Mouse (Mus musculus): ENCODE measurements around the gene Resf1. TPM values are rescaled to one million over a fixed set of nuclear protein-coding genes. Genes with fewer than 3 reads are reported as not detected.
A peak's percentile ranks its signal among the peaks of the same experiment; 100 is the strongest.
"Not testable (repeated sequence)": the region's sequence is repeated elsewhere in the genome, so short reads cannot be mapped to it uniquely, and the experiment has no call there.

Gene Resf1
- 10 to 100 TPM; 21.8 to 23.1 TPM for total RNA-seq (2021)

DNA sequence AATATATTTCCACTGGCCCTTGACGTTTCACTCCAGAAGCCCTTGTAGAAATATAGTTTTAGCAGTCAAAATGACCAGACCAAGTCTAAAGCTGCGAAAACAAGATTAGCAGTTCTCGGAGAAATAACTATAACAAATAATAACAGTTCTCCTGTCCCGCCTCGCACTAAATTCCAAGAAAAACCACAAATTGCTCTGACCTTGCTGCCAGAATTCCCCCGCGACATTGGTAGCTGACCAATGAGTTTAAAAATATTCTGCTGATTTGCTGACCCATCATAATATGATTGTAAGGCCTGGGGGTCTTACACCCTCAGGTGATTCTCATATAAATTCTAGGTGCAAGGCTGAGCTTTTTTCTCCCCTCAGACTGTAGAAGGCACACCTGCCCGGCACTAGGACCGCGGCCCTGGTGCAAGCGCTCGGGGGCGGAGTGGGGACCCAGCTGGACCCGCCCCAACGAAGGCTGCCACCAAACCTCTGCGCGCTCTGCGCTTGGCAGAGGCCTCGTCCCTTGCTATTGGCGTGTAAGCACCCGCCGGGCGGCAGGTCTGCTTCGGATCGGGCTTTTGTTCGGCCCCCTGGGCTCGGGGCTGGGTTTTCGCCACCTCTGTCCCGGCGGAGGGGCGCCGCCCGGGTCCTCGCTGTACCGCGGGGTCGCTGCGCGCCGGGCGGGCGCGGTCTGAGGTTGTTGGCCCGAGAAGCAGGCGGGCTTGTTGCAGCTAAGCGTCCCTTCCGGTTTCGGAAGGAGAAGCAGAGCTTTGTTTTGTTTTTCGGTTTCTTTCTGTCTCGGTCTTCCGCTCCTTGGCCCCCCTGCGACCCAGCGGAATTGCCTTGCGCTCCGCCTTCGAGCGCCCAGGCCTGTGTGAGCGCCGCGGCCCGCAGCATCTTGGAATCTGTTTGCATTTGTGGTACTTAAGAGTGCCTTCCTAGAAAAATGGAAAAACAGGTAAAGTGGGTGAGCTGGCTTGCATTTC, at the start of gene Resf1:
Gene Resf1 (plus strand): TSS at position 459 of the 977 bp plus-strand sequence.
- intact Hi-C loops (cut with DNase I), result no loop called here
- peak; percentile 93 for DNase-seq

DNA sequence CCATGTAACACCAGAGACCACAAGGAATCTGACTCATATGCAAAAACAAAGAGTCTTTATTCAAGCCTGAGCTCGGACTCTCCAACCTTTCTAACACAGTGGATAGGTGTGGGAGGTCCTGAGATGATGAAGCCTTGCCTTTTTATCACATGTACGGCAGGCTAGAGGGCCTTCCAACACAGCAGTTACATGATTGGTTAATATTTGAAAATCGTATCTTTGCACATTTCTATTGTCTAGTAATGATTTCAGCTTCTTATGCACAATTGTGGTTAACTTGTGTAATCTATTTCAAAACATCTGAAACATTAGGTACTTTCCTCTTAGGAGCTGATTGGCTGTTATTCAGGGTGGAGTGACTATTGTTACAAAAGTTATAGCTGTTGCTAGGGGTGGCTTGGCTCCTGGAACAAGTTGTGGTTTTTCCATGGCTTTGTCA, 48.4 kb upstream of the Resf1 start:
- intact Hi-C loops (cut with DNase I), result no loop called here
- no peak for DNase-seq

DNA sequence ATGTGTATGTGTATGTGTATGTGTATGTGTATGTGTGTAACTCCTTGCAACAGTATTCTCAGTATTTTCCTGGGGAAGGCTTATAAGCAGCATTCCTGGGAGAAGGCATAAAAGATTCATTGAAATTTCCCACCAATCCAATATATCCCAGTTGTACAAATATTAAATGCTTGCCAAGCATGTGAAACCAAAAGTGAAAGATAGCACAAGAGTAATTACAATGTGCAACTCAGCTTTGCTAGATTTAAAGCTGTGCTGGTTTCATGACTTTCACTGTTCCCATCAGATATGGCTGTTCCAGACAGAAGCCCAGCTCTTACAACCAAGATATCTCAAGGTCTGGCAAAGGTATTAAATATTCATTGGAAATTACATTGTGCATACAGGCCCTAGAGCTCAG, 41.3 kb upstream of the Resf1 start:
- no peak for DNase-seq
- intact Hi-C loops (cut with DNase I), result no loop called here

DNA sequence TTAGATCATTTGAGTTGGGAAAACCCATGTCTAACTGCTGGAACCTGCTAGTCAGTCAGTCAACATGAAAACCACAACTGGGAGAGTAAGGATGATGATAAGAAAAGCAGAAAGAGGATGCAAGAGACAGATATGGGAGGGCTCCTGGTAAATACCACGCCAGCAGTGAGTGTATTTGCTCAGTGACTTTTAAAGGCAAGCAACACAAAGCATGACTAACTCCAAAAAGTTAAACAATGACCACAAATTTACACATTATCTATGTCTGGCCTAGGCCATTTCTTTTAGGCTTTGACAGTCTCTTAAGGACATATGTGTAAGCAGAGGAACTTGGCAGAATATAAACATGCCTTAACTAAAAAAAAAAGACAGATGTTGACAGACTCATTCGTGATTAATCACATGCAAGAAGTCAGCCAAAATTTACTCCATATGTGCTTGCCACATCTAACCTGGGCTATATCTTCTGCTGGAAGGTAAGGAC, 30.9 kb upstream of the Resf1 start:
- intact Hi-C loops (cut with DNase I), result no loop called here

DNA sequence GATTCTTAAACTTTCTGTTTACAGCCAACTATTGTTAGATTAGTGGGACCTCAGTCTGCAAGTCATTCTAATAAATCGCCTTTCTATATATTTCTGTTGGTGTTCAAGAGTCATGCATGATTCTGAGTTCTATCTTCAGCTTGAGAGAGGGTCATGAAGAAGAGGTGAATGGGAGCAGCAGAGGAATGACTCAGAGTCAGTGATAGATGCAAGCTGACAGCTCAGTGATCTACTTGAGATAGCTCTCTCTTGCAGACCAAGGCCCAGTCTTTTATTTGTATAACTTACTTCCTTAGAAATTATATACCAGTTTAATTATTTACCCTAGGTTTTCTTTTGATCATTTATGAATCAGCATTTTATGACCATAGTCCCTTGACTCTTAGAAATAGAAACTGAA, 30.3 kb upstream of the Resf1 start:
- no peak for DNase-seq
- intact Hi-C loops (cut with DNase I), result no loop called here

More for the DNA sequence above, 30.9 kb upstream of the Resf1 start:
- no peak for DNase-seq

DNA sequence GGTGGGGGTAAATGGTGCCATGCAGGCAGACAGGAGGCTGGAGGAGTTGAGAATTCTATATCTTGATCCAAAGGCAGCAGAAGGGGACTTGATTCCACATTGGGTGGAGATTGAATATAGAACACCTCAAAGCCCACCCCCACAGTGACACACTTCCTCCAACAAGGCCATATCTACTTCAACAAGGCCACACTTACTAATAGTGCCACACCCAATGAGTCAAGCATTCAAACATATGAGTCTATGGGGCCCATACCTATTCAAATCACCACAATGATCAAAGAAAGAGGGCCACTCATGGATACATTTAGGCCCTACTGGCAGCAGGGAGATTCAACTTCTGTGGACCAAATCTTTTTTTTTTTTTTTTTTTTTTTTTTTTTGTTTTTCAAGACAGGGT, 28.7 kb upstream of the Resf1 start:
- DNase-seq, result no peak
- intact Hi-C loops (cut with DNase I), result no loop called here

DNA sequence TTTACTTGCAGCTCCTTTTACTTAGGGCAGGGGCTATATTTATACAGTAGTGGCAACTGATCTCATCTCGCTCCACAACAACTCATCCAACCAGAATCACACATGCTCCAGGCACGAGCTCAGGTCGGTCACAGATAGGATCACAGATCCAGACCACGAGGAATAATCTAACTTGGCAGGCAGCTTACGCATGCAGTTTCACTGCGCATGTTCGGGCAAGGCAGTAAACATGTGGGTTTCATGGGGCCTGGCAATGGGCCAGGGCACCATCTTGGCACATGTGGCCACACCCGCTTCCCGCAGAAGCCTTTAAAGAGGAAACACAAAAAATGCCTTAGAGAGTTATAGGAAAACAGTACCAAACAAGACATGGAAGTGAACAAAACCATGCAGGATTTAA, 21.0 kb upstream of the Resf1 start:
- intact Hi-C loops (cut with DNase I), result not testable (repeated sequence)

DNA sequence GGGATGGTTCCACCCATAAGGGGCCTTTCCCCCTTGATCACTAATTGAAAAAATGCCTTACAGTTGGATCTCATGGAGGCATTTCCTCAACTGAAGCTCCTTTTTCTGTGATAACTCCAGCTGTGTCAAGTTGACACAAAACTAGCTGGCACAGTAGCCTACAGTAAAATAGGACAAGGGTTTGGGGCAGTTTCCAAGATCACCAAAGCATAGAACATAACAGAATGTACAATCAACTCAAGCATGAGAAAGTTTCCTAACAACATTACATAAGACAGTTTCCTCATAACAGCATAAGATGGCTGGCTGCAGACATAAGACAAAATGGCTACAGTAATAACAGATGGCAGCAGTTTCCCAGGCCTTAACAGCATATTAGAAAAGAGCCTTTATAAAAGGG, 6.0 kb upstream of the Resf1 start:
- DNase-seq; intact Hi-C loops (cut with DNase I): not testable (repeated sequence)

More for the DNA sequence above, 21.0 kb upstream of the Resf1 start:
- DNase-seq, result peak; percentile 50

DNA sequence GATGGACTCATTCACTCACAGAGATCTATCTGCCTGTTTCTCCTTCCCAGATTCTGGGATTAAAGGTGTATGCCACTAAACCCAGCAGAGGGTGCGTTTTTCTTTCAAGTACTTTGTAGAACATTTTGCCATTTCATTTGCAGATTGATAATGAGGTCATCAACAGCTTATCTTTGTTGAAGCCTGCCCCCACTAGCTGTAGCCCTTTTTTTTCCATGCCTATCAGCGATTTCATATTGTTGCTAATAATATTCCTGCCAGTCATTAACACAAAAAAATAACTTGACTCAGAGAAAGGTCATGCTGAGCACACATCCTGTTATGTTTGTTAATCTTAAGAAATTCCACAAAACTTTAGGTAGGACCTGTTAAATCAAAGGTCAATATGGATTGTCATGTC, 2.1 kb upstream of the Resf1 start:
- DNase-seq, result no peak
- intact Hi-C loops (cut with DNase I), result no loop called here

DNA sequence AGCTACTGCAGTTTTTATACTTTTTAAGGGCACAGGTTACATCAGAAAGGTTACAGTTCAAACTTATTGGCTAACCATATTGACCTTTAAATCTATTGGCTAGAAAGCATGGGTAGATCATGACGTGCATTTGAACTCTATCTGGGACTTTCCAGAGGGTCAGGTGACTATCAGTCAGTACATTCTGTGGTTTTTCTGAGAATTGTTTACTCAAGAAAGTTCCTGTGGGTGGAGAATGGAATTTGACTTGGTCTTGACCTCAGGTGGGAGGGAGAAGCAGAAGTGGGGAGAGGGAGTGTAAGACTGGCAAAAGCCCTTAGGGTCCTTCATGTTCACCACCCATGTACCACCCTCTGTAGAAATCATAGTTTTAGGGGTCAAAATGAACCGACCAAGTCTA, 1.4 kb upstream of the Resf1 start:
- intact Hi-C loops (cut with DNase I), result no loop called here
- no peak for DNase-seq

DNA sequence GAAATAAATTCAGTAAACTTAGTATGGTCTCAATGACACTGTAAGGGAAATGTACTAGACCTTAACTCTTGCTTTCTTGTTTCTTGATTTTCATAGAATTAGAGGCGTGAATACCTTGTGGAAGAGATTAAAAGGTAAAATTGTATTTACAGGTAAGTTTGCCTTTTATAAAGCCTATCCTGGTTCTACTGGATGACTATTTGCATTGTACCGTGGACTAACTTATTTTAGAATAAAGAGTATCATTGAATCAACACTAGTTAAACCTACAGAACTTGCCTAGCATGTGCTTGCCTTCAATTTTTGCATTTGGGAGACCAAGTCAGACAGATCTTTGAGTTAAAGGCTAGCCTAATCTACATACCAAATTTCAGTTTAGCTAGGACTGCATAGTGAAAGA, 1.0 kb downstream of the Resf1 start:
- intact Hi-C loops (cut with DNase I), result loop anchor here (10.0 kb wide), 1 partner anchor 115 kb away; no protein-coding TSS in a partner anchor
- no peak for DNase-seq

DNA sequence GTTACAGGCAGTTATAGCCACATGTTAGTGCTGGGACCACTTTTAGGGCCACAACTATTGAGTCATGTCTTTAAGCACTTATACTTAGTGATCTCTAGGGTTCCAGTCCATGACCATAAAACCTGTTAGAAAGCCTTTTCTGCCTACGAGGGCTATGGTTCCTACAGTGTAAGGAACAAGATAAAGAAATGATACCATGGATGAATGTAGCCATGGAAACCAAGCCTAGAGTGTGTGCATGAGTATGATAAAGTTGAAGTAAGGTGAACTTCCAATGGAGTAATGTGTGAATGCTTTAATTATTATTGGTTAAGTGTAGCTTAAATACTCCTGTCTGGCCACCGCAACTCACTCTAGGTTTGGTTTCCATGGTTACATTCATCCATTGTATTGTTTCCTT, 1.8 kb downstream of the Resf1 start:
- no peak for DNase-seq
- intact Hi-C loops (cut with DNase I), result loop anchor here (10.0 kb wide), 1 partner anchor 116 kb away; no protein-coding TSS in a partner anchor

DNA sequence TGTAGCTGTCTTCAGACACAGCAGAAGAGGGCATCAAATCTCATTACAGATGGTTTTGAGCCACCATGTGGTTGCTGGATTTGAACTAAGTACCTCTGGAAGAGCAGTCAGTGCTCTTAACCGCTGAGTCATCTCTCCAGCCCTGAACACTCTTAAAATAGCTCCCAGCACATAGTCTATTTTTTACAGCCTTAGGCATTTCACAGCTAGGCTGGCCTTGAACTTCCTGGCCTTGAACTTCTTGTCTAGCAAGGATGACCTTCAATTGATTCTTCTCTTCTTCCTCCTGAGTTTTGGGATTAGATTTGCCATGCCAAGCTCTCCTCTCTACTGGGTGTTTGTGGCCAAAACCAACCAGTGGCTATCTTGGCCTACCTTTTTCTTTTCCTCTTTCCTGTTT, 2.6 kb downstream of the Resf1 start:
- no peak for DNase-seq
- intact Hi-C loops (cut with DNase I), result loop anchor here (10.0 kb wide), 1 partner anchor 117 kb away; no protein-coding TSS in a partner anchor

DNA sequence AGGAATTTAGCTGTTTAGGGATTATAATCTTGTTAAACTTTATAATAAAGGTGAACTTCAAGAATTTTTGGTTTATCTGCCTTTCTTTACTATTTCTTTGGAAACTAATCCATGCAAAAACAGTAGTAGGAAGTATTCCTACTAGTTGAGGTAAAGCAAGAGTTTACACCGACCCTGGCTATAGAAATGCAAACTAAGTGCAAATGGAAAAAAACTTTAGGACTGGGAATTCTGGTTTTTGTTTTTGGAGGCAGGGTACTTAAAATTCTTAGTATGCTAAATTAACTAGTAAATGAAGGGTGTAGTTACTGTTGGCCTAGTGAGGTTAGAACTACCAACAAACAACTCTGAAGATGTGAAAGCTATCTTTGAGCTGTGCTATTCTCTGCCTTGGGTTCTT, 3.0 kb downstream of the Resf1 start:
- intact Hi-C loops (cut with DNase I), result loop anchor here (10.0 kb wide), 1 partner anchor 117 kb away; no protein-coding TSS in a partner anchor
- DNase-seq, result no peak

DNA sequence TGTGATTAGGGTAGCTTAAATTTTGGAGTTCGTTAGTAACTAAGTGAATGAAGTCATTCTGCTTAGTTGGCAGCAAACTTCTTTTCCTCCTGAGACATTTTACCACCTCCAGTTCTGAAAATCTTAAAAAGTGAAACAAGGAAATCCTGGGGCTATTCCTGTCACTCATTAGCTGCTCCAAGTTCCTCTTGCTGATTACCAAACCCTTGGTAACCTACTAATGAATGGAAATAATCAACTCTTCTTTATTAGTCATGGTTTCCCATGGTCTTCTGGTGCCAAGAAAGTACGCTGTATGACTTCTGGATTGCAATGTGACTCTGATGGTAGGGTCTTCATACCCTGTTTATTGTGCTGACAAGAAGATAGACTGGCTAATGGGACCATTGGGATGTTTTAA, 5.7 kb downstream of the Resf1 start:
- intact Hi-C loops (cut with DNase I), result loop anchor here (10.0 kb wide), 1 partner anchor 120 kb away; no protein-coding TSS in a partner anchor
- DNase-seq, result no peak

DNA sequence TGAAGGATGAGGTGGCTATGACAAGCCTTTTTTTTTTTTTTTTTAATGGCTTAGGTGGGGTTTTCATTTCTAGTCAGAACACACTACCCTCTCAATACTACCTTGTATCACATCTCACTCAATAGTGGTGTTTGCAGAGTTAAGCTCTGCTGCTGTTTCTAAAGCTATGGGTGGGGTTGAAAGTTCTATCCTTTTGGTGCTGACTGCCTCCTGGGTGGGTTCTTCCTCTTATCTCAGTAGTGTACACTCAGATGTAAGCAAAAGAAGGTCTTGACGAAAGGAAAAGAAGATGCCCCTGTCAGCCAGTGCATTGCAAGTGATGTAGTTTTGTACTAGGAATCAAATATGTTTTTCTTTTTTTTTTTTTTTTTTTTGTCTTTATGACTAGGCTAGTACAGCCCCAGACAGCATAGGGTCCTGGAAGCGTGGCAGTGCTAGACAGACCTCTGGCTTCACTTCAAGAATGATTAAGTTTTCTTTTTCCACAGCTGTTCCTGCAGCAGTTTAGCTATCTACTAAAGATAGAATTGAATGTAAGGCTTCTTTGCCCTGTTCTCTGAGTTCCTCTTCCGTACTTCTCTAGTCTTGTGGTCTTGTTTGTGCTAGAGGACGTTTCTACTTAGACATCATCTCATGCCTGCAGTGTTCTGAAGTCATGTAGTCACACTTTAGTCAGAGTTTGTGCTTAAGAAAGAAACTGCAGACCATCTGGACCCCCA, 14.5 kb downstream of the Resf1 start:
- intact Hi-C loops (cut with DNase I), result no loop called here
- no peak for DNase-seq

DNA sequence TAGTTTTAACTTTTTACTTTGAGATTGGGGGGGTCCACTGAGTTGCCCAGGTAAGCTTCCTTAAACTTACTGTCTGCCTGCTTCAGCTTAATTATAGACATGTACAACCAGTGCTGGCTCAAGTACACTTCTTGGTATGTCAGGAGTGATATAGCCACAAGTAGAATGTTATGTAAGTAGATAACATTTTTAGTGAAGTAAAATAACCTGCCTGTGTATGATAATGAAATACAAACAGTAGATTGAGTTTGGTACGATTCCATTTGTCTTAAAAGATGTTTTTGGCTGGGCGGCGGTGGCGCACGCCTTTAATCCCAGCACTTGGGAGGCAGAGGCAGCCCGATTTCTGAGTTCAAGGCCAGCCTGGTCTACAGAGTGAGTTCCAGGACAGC, 15.0 kb downstream of the Resf1 start:
- no peak for DNase-seq
- intact Hi-C loops (cut with DNase I), result no loop called here

DNA sequence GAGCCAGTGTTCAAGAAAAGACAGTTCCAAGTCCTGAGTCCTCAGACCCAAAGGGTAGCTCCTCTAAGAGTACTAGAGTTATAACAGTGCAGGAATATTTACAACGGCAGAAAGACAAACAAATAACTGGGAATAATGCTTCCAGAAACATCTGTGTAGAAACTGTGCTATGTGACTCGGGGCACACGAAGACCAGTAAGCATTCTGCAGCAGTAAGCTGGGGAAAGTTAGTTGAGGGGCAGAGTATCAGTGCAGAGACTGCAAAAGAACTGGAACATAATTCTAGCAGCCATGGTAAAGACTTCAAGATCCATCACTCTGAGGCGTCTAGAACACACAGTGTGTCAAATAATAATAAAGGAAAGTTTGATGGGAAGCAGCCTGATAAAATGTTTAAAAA, 19.9 kb downstream of the Resf1 start:
- intact Hi-C loops (cut with DNase I), result no loop called here
- no peak for DNase-seq

DNA sequence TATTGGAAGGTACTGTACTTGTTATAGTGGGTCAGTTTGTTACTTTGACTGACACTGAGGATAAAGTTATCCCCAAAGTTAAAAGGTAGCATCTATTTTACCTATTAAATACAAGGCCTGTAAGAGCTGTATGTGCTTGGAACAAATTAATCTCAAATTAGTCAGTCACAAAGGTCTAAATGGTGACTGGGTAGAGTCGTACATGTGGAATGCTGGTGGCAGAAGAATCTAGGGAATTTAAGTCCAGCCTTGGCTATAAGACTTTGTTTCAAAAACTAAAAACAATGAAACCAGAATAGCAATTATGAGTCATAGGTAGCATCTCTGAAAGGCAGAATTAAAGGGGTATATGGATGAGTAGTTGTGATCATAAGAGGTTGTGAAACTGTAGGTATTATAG, 21.1 kb downstream of the Resf1 start:
- intact Hi-C loops (cut with DNase I), result no loop called here
- DNase-seq, result no peak

DNA sequence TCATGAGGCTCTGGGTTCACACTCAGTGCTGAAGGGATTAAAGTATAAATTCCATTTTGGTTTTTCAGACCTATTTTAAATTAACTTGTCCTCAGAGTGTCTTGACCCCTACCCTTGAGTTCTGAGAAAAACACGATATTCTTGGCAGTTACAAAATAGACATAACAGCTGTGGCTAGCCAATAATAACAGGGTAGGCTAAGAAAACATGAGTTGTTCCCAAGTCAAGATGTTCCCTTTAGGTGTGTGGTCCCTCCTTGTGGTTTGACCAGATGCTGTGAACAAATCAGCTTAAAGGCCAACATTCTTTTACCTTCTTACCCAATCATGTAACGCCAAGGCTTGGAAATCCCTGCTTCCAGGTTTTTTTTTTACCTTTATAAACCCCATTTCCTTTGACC, 23.8 kb downstream of the Resf1 start:
- intact Hi-C loops (cut with DNase I), result no loop called here
- DNase-seq, result no peak

DNA sequence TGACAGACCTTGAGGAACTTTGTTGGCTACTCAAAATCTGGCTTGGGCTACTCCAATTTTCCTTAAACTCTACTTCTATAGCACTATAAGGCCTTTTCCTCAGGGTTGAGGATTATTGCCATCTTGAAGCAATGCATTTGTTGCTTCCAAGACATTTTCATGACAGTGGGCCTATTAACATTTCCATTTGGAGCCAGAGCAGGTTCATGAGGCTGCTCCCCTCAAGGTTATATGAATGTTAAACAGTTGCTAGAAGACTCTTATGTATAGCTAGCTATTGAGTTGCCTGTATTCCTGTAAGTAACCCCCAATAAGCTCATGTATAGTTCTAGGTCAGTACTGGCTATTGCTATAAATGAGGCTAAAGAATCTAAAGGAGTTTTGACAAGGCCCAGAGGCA, 28.8 kb downstream of the Resf1 start:
- intact Hi-C loops (cut with DNase I), result no loop called here

More for the DNA sequence above, 28.8 kb downstream of the Resf1 start:
- no peak for DNase-seq
